Mouse (Mus musculus) kidney, adult 2 months (tissue): ENCODE data around the gene Eya3. TPM values are rescaled to one million over a fixed set of nuclear protein-coding genes. Genes with fewer than 3 reads are reported as not detected.

Experiments used
- DNase-seq: peaks from one replicate; pipeline ENCODE4 v3.0.0; 2021
- H3K27ac ChIP-seq: fragments of 200-500 bp; 2 replicates; pipeline ENCODE4 v1.5.1; 2012; ENCODE audit warnings: low read depth, low read length, control low read depth, inconsistent platforms; ENCODE audit not compliant: insufficient read depth
- H3K27me3 ChIP-seq: fragments of 200-500 bp; replicated peaks from 2 replicates; pipeline ENCODE4 v1.6.1; 2012; ENCODE audit warnings: mild to moderate bottlenecking, moderate library complexity, low read length, inconsistent platforms; ENCODE audit not compliant: control insufficient read depth, insufficient read depth
- H3K36me3 ChIP-seq: fragments of 200-500 bp; 2 replicates; pipeline ENCODE4 v1.6.1; 2012; ENCODE audit warnings: mild to moderate bottlenecking, moderate library complexity, low read length, inconsistent platforms; ENCODE audit not compliant: control insufficient read depth, insufficient read depth
- H3K4me1 ChIP-seq: fragments of 200-500 bp; 2 replicates; pipeline ENCODE4 v1.6.1; 2011; ENCODE audit warnings: low read length; ENCODE audit not compliant: control insufficient read depth, insufficient read depth
- H3K4me3 ChIP-seq: fragments of 200-500 bp; 2 replicates; pipeline ENCODE4 v1.5.1; 2011; ENCODE audit warnings: mild to moderate bottlenecking, low read depth, low read length, control low read depth; ENCODE audit not compliant: insufficient read depth
- CTCF ChIP-seq: fragments of 200-500 bp; conservative IDR thresholded peaks from 2 replicates; pipeline ENCODE4 v1.5.1; 2011; ENCODE audit warnings: low read depth, mild to moderate bottlenecking, control low read depth, low read length, moderate library complexity, mixed read lengths; ENCODE audit not compliant: insufficient read depth, insufficient read length
- POLR2A ChIP-seq: fragments of 200-500 bp; IDR thresholded peaks from one replicate; pipeline ENCODE4 v1.6.1; 2011; ENCODE audit warnings: low read depth, low read length, control low read depth
- WGBS: fragments of 180-500 bp; shearing (Covaris S2); methylation state at CpG from one replicate; pipeline ENCODE4 v1.1.7; 2018; 5-methylcytosine and 5-hydroxymethylcytosine counted together
- polyA plus RNA-seq: library from polyadenylated mRNA; depleted of rRNA; stranded (reverse); fragments of >200 nt; gene quantifications from 2 replicates; pipeline ENCODE4 v1.2.3, GENCODE M21; 2012

Eya3 gene
- polyA plus RNA-seq, 1 experiment, result 21.6 TPM

- no peaks in the 10 kb centered on the region for H3K27me3 ChIP-seq
- WGBS, result 80% methylated on average over 7 of the region's 7 CpGs
- H3K4me3 ChIP-seq, result no peak overlapping the region
- TF ChIP-seq POLR2A (no peak), CTCF (no peak)
- DNase-seq, result no peak
- H3K27ac ChIP-seq, result no peak overlapping the region
- H3K4me1 ChIP-seq, result no peaks in the 10 kb centered on the region; the same call in 1 of the 2 replicates
- H3K36me3 ChIP-seq, result no peaks in the 10 kb centered on the region
These were observed 8.7 kb downstream of the Eya3 start for GRCm38 (mm10) chr4:132647439-132647838.

DNA sequence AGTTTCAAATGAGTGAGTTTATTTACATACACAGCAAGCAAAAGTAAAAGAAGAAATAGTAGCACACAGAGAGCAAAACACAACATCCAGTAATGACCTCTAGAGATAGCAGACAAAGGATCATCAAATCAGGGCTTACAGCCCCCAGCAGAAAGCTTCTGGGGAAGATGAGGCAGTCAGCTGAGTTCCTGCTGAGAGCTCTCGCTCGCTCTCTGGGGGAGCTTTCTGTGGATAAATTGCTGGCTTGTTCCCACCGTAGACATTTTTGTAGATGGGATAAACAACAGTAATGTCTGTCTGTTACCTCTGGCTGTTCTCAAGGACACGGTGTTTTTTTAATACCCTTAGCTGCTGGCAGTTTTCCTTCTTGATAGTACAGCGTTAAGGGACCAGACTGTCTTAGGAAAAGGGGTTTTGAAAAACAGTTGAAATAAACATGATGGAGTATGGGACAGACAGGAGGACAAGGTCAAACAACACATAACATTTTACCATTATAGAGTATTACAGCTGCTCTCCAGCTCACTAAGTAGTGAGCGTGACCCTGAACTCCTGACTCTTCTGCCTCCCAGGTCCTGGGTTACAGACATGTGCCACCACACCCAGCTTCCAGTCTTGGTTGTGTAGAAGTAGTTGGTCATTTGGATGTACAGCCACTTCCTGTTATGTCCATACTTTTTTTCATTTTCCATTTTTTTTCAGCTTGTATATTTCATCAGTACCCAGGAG is 10.6 kb downstream of the Eya3 start:
- DNase-seq, result no peak
- H3K27ac ChIP-seq, result peak overlapping the region; percentile 66

GRCm38 (mm10) chr4:132652842-132653241 is 14.1 kb downstream of the Eya3 start:
- peak; percentile 66 for DNase-seq
- TF ChIP-seq CTCF (no peak), POLR2A (no peak)
- H3K27ac ChIP-seq, result no peak overlapping the region
- peaks cover 2% of the 10 kb centered on the region; the same call in 1 of the 2 replicates for H3K4me1 ChIP-seq
- no peak overlapping the region for H3K4me3 ChIP-seq
- no peaks in the 10 kb centered on the region for H3K36me3 ChIP-seq
- 22% methylated on average over 4 of the region's 4 CpGs for WGBS
- no peaks in the 10 kb centered on the region for H3K27me3 ChIP-seq

More for the DNA sequence above, 10.6 kb downstream of the Eya3 start:
- Histone ChIP-seq H3K4me1 (no peaks in the 10 kb centered on the region; the same call in 1 of the 2 replicates), H3K27me3 (no peaks in the 10 kb centered on the region), H3K36me3 (no peaks in the 10 kb centered on the region), H3K4me3 (no peak overlapping the region)
- WGBS, result 59% methylated on average over 6 of the region's 6 CpGs
- TF ChIP-seq POLR2A (no peak), CTCF (no peak)

GRCm38 (mm10) chr4:132653799-132654198 is 15.0 kb downstream of the Eya3 start:
- H3K27ac ChIP-seq, result no peak overlapping the region
- no peaks in the 10 kb centered on the region for H3K27me3 ChIP-seq
- no peak overlapping the region for H3K4me3 ChIP-seq
- no peaks in the 10 kb centered on the region for H3K36me3 ChIP-seq
- 75% methylated on average over 3 of the region's 3 CpGs for WGBS
- DNase-seq, result no peak
- TF ChIP-seq POLR2A (no peak), CTCF (no peak)
- peaks cover 2% of the 10 kb centered on the region; the same call in 1 of the 2 replicates for H3K4me1 ChIP-seq

DNA sequence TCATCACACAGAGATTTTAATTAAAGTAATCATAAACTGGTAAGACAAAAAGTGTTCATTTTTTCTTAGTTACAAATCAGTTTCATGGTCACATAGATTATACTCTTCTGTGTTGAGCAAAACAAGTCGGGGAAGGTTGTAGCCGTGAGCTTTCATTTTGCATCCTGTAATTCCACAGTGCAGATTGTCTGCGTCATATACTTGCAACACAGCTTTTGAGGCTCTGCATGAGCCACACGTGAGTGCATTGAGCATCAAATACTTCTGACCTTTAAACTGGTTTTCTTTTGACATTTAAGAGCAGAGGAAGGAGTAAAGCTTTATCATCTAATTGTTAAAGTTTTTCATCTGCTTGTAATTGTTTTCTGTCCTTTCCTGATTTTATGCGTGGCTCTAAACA is 16.5 kb downstream of the Eya3 start:
- no peak for DNase-seq
- H3K4me1 ChIP-seq, result peaks cover 2% of the 10 kb centered on the region; the same call in 1 of the 2 replicates
- no peaks in the 10 kb centered on the region for H3K36me3 ChIP-seq
- H3K4me3 ChIP-seq, result no peak overlapping the region
- no peaks in the 10 kb centered on the region for H3K27me3 ChIP-seq
- H3K27ac ChIP-seq, result no peak overlapping the region
- TF ChIP-seq POLR2A (no peak), CTCF (no peak)
- 66% methylated on average over 5 of the region's 5 CpGs for WGBS

GRCm38 (mm10) chr4:132659106-132659505 is 20.3 kb downstream of the Eya3 start:
- H3K4me3 ChIP-seq, result no peak overlapping the region
- TF ChIP-seq POLR2A (no peak), CTCF (no peak)
- H3K27ac ChIP-seq, result no peak overlapping the region
- H3K4me1 ChIP-seq, result peaks cover 2% of the 10 kb centered on the region; the same call in 1 of the 2 replicates
- no peaks in the 10 kb centered on the region for H3K27me3 ChIP-seq
- no peak for DNase-seq
- 91% methylated on average over 7 of the region's 7 CpGs for WGBS
- peaks cover 3% of the 10 kb centered on the region; the same call in 1 of the 2 replicates for H3K36me3 ChIP-seq

DNA sequence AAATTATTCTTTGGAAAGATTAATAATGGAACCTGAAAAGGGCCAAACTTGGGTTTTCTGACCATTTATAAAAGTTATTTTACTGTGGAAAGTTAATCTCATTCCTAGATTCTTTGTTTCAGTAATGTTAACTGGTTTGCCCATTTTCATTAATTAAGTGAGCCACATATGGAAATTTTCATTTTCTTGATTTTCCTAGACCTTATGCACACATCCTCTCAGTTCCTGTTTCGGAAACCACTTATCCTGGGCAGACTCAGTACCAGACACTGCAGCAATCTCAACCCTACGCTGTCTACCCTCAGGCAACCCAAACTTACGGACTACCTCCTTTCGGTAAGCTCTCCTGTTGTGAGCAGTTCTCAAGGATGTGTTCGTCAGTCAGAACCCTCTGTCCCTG is 33.9 kb downstream of the Eya3 start:
- no peak overlapping the region for H3K27ac ChIP-seq
- no peak for TF ChIP-seq CTCF
- no peak for TF ChIP-seq POLR2A
- no peaks in the 10 kb centered on the region for H3K27me3 ChIP-seq
- no peaks in the 10 kb centered on the region for H3K4me1 ChIP-seq
- no peak overlapping the region for H3K4me3 ChIP-seq
- H3K36me3 ChIP-seq, result peaks cover 5% of the 10 kb centered on the region
- WGBS, result 97% methylated on average over 5 of the region's 5 CpGs
- no peak for DNase-seq
